Mouse (Mus musculus): ENCODE data around the gene Rffl. TPM values are rescaled to one million over a fixed set of nuclear protein-coding genes. Genes with fewer than 3 reads are reported as not detected.

The Rffl gene
- polyA plus RNA-seq, 1 experiment from 2014 or later, result 6.8 TPM

DNA sequence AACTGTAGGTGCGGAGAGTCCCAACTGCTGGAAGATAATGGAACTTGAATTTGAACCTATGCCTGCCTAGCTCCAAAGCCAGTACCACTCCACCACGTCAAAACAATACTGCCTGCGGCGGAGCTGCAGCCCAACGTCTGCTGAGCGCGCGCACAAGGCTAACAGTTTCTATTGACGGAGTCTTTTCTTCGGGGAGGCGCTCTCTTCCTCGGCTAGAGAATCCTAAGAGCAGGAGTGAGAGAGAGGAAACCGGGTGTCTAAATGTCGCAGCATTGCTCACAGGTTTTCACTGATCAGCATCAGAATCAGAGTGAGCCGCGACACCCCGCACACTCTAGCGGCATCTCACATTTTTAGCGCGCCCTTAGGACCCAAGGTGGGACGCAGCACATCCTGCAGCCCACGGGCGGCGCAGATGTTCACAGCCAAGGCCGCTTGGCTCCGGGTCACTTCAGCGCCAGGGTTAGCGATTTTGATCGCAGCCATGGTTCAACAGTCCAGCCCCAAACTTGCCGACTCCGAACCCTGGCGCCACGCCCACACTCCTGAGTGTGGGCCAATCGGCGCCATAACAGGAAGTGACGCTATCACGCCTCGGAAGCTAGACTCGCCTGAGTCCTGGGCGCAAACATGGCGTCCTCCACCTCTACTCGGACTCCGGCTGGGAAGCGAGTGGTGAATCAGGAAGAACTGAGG, 107.1 kb downstream of the Rffl start, which contains the start of the genes Cct6b and Zfp830:
Cct6b (minus strand) TSS at position 580 of the 696 bp plus-strand sequence.
Zfp830 (plus strand) TSS at position 604 of the 696 bp plus-strand sequence.
- ATAC-seq (ENCODE audit: insufficient number of reproducible peaks, low FRiP score), result peak; percentile 99
- WGBS, result under 1% methylated on average over 44 of the region's 44 CpGs
- peaks cover 18% of the 10 kb centered on the region for H3K4me1 ChIP-seq (replicated peaks)

DNA sequence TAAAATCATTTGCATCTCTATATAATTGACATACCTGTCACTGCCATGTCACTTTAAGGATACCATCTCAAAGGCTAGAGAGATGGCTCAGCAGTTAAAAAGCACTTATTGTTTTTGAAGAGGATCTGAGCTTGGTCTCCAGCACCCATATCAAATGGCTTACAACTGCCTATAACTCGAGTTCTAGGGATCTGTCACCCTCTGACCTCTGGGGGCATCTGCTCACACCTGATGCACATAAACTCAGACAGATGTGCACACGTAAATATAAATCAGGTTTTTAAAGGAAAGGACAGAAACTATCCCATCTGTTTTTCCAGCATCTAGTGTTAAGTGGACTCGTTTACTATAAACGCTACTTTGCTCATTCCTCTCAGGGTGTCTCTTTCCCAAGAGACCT, 107.7 kb downstream of the Rffl start:
- H3K9me3 ChIP-seq (replicated peaks), result no peaks in the 10 kb centered on the region
- H3K27me3 ChIP-seq (replicated peaks), result 0 out of 2 replicates have a peak, but pooled peaks cover 3% of the 10 kb centered on the region
- ATAC-seq (ENCODE audit: insufficient number of reproducible peaks, low FRiP score), result no peak
- peaks cover 2% of the 10 kb centered on the region for H3K36me3 ChIP-seq
- peak overlapping the region; percentile 93 for H3K9ac ChIP-seq
- peak overlapping the region; percentile 87 for H3K4me3 ChIP-seq
- peak overlapping the region; percentile 92; the same call in 1 of the 2 replicates for H3K27ac ChIP-seq (ENCODE audit: poor library complexity, severe bottlenecking)
- peaks cover 18% of the 10 kb centered on the region for H3K4me1 ChIP-seq (replicated peaks)
- 14% methylated on average over 4 of the region's 4 CpGs for WGBS
- H3K4me2 ChIP-seq, result peak overlapping the region; percentile 96

More for the DNA sequence above, 107.1 kb downstream of the Rffl start, which contains the start of the genes Cct6b and Zfp830:
- Histone ChIP-seq H3K4me2 (peak within 1 kb of the TSS; percentile 96), H3K4me3 (peak within 1 kb of the TSS; percentile 87), H3K9ac (peak within 1 kb of the TSS; percentile 93), H3K27me3 (replicated peaks) (0 out of 2 replicates have a peak, but pooled peaks cover 3% of the 10 kb centered on the region), H3K36me3 (peaks cover 8% of the 10 kb centered on the region), H3K9me3 (replicated peaks) (no peaks in the 10 kb centered on the region), H3K27ac (ENCODE audit: poor library complexity, severe bottlenecking) (peak within 1 kb of the TSS; percentile 92)

- H3K36me3 ChIP-seq, result no peaks in the 10 kb centered on the region
- ATAC-seq (ENCODE audit: insufficient number of reproducible peaks, low FRiP score), result no peak
- H3K4me2 ChIP-seq, result no peak overlapping the region
- H3K27me3 ChIP-seq (replicated peaks), result 0 out of 2 replicates have a peak, but pooled peaks cover 3% of the 10 kb centered on the region
- H3K9me3 ChIP-seq (replicated peaks), result no peaks in the 10 kb centered on the region
- no peak overlapping the region for H3K27ac ChIP-seq (ENCODE audit: poor library complexity, severe bottlenecking)
- peaks cover 18% of the 10 kb centered on the region for H3K4me1 ChIP-seq (replicated peaks)
- no peak overlapping the region for H3K9ac ChIP-seq
- WGBS, result 77% methylated on average over 6 of the region's 6 CpGs
- no peak overlapping the region for H3K4me3 ChIP-seq
Observed at GRCm38 (mm10) chr11:82762286-82762829, 108.7 kb downstream of the Rffl start.

DNA sequence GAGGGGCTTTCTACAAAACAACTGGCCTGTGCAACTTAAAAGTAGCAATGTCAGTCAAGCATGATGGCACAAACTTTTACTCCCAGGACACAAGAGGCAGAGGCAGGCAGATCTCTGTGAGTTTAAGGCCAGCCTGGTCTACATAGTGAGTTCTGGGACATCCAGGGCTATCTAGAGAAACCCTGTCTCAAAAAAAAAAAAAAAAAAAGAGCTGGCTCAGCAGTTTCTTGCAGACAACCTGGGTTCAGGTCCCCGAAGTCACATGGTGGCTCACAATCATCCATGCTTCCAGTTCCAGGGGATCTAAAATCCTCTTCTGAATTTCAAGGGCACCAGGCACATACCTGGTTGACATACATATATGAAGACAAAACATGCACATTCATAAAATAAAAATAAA, 115.1 kb downstream of the Rffl start:
- Histone ChIP-seq H3K27ac (ENCODE audit: poor library complexity, severe bottlenecking) (no peak overlapping the region), H3K9ac (no peak overlapping the region), H3K27me3 (replicated peaks) (0 out of 2 replicates have a peak, but pooled peaks cover 3% of the 10 kb centered on the region), H3K4me1 (replicated peaks) (no peaks in the 10 kb centered on the region), H3K36me3 (no peaks in the 10 kb centered on the region), H3K4me2 (no peak overlapping the region), H3K9me3 (replicated peaks) (no peaks in the 10 kb centered on the region), H3K4me3 (no peak overlapping the region)
- 82% methylated on average over 1 of the region's 1 CpGs for WGBS
- no peak for ATAC-seq (ENCODE audit: insufficient number of reproducible peaks, low FRiP score)

Other genes starting within 250 kb of the Rffl start
- 0.13 TPM in 1 of 2 replicates, not detected in the other for gene Cct6b, start 106.9 kb downstream of the Rffl start, polyA plus RNA-seq (2016; fragmentation: Nextera tagmentation; extraction: Ambion mirVana)
- 31.2 and 31.8 TPM in 2 replicates for gene Zfp830, start 106.9 kb downstream of the Rffl start, polyA plus RNA-seq (2016; fragmentation: Nextera tagmentation; extraction: Ambion mirVana)
- 29.0 and 37.4 TPM in 2 replicates for gene Lig3, start 90.1 kb downstream of the Rffl start, polyA plus RNA-seq (2016; fragmentation: Nextera tagmentation; extraction: Ambion mirVana)
- gene Rad51d, start 19.4 kb upstream of the Rffl start, polyA plus RNA-seq (2016; fragmentation: Nextera tagmentation; extraction: Ambion mirVana), result 13.0 and 14.6 TPM in 2 replicates
- gene Fndc8, start 20.9 kb upstream of the Rffl start, polyA plus RNA-seq (2016; fragmentation: Nextera tagmentation; extraction: Ambion mirVana), result 0.10 and 0.12 TPM in 2 replicates
- 20.0 and 22.0 TPM in 2 replicates for gene Nle1, start 37.2 kb upstream of the Rffl start, polyA plus RNA-seq (2016; fragmentation: Nextera tagmentation; extraction: Ambion mirVana)
- gene Unc45b, start 39.3 kb upstream of the Rffl start, polyA plus RNA-seq (2016; fragmentation: Nextera tagmentation; extraction: Ambion mirVana), result 199 and 203 TPM in 2 replicates
- 2.5 and 2.7 TPM in 2 replicates for gene Slfn5, start 80.1 kb upstream of the Rffl start, polyA plus RNA-seq (2016; fragmentation: Nextera tagmentation; extraction: Ambion mirVana)
- 19.9 and 20.3 TPM in 2 replicates for gene Slfn9, start 120.6 kb upstream of the Rffl start, polyA plus RNA-seq (2016; fragmentation: Nextera tagmentation; extraction: Ambion mirVana)
- 0.26 and 0.36 TPM in 2 replicates for gene Slfn8, start 149.6 kb upstream of the Rffl start, polyA plus RNA-seq (2016; fragmentation: Nextera tagmentation; extraction: Ambion mirVana)
- gene Slfn2, start 193.9 kb upstream of the Rffl start, polyA plus RNA-seq (2016; fragmentation: Nextera tagmentation; extraction: Ambion mirVana), result 2.6 and 3.4 TPM in 2 replicates
- gene Slfn1, start 245.6 kb upstream of the Rffl start, polyA plus RNA-seq (2016; fragmentation: Nextera tagmentation; extraction: Ambion mirVana), result not detected in 2 replicates